Mouse (Mus musculus) liver, postnatal 0 days (tissue): ENCODE data around the gene Zfp219.

Experiments used
- CTCF ChIP-seq: sonication (generic); IDR thresholded peaks from 2 replicates; pipeline ENCODE4 v1.5.1; 2016; ENCODE audit warnings: antibody characterized with exemption, low read depth
- EP300 ChIP-seq: IDR thresholded peaks from 2 replicates; pipeline ENCODE4 v1.6.1; 2016; ENCODE audit warnings: antibody characterized with exemption, low read depth, mild to moderate bottlenecking

DNA sequence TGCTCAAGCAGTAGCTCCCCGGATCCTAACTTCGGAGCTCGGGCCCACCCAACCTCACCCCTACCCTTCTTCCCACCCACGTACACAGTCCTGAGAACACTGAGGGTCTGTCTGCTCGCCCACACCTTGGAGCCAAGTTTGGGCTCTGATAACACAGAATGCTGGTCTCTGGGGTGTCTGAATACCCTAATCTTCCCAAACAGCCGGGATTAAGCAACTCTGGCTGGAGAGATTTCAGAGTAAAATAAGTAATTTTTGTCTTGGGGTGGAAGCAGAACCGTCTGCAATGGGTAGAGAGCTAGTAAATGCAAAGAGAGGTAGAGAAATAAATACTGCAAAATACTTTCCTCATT lies 34.4 kb downstream of the Zfp219 start:
- TF ChIP-seq CTCF (no peak), EP300 (peak; percentile 57)
